Mouse (Mus musculus): ENCODE results near the gene Hdgfl3.
"Not testable (repeated sequence)": the region's sequence is repeated elsewhere in the genome, so short reads cannot be mapped to it uniquely, and the experiment has no call there.

The Hdgfl3 gene

GRCm38 (mm10) chr7:81855694-81856093 is 78.6 kb downstream of the Hdgfl3 start, which contains the start of gene Gm10160:
Gene Gm10160 (minus strand): TSS chr7:81855794.
- no peak for DNase-seq (ENCODE audit: low read depth, low spot score)

DNA sequence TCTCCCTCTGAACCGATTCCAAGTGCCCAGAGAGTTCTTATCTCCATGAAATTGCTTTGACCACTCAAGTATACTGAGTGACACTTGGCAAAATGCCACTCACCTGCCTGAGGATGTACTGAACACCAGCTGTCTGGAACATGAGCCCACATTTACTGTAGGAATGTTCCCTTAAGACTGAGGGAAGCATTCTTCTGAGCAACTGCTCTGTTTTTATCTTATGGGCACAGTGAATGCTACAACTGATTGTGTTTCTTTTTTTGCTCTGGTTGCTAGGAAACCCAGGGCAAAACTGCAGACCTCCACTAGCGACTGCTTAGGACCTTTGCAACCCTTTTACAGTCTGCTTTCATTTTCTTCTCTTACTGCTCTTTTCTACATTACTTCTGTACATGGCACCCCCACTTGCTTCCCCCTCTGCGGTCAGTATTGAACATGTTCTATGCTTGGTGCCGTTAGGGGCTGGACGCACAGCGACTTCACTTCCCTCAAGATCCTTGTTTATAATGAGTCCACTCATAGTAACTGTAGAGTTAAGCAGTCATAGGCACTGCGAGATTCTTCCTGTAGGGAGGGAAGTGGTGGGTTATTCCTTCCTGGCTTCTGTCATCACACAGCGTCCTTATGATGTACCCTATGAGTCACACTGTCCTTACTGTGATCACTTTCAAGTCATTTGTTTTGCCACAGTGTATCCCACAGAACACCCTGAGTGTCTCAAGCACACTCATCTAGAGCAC is 79.5 kb downstream of the Hdgfl3 start:
- no peak for DNase-seq (ENCODE audit: low read depth, low spot score)

- no peak for DNase-seq (ENCODE audit: low read depth, low spot score)
Observed at GRCm38 (mm10) chr7:81851706-81852105, 82.6 kb downstream of the Hdgfl3 start.

DNA sequence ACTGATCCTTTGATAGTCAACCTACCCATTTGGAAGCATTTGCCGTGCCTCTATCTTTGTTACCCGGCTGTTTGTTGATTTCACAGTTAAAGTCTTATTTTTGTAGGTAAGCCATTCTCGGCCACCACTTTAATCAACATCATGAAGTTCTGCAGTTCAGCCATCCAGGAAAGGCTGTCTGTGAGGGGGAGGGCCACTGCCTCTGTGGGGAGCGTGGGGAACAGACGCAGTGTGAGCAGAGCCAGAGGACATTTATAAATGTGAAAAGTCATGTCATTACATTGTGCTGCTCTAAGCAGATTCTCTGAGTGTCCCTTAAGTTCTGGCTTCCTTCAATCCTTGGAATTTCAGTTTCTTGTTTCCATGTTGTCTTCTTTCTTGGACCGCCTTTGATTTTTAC is 84.1 kb downstream of the Hdgfl3 start:
- DNase-seq (ENCODE audit: low read depth, low spot score), result no peak

DNA sequence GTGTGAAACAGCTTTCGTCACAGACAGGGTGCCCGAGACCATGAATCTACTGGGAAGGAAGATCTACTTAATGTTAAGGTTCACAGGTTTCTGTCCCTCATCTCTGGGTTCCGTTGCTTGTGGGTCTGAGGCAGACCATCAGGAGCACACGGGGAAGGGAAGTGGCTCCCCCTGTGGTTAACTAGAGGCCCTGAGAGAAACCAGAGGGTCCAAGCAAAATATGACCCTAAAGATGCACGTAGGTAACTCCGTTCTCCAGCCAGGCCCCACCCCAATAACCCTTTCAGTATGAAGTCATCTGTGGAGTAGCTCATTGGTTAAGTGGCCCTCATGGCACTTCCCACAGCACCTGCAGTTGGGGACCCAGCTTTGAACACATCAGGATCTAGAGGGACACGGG is 84.6 kb downstream of the Hdgfl3 start:
- no peak for DNase-seq (ENCODE audit: low read depth, low spot score)

- no peak for DNase-seq (ENCODE audit: low read depth, low spot score)
Observed at GRCm38 (mm10) chr7:81849214-81849613, 85.1 kb downstream of the Hdgfl3 start.

- no peak for DNase-seq (ENCODE audit: low read depth, low spot score)
Observed at GRCm38 (mm10) chr7:81847777-81848176, 86.5 kb downstream of the Hdgfl3 start.

DNA sequence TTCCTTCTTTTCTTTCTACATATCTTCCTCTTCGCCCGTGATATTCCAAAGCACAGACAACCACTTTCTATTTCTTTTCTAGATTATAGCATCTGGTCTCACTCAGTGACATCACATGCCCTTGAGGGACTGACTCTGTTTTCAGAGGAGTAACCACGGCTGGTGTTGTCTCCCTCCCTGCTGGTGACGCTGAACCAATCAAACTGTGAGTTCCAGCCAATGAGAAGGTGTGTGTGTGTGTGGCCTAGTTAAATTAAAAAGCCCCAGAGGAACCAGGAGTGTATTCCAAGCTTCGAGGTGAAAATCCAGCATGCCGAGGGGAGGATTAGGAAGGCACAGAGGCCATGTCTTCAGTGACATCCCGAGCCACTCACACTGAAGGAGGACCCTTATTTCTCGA is 87.3 kb downstream of the Hdgfl3 start:
- DNase-seq (ENCODE audit: low read depth, low spot score), result no peak

GRCm38 (mm10) chr7:81846008-81846407 is 88.3 kb downstream of the Hdgfl3 start:
- no peak for DNase-seq (ENCODE audit: low read depth, low spot score)

GRCm38 (mm10) chr7:81845313-81845712 is 89.0 kb downstream of the Hdgfl3 start:
- no peak for DNase-seq (ENCODE audit: low read depth, low spot score)

GRCm38 (mm10) chr7:81844801-81845200 is 89.5 kb downstream of the Hdgfl3 start:
- no peak for DNase-seq (ENCODE audit: low read depth, low spot score)

- no peak for DNase-seq (ENCODE audit: low read depth, low spot score)
Observed at GRCm38 (mm10) chr7:81843903-81844302, 90.4 kb downstream of the Hdgfl3 start.

DNA sequence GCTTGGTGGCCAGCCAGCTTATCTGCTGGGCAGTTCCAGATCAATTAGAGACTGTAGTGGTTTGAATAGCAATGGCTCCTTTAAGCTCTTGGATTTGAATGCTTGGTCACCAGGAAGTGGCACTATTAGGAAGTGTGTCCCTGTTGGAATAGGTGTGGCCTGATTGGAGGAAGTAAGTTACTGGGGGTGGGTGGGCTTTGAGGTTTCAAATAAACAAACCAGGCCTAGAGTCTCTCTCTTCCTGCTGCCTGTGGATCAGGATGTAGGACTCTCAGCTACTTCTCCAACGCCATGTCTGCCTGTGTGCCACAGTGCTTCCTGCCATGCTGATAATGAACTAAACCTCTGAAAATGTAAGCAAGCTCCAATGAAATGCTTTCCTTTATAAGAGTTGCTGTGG is 91.3 kb downstream of the Hdgfl3 start:
- DNase-seq (ENCODE audit: low read depth, low spot score), result no peak

DNA sequence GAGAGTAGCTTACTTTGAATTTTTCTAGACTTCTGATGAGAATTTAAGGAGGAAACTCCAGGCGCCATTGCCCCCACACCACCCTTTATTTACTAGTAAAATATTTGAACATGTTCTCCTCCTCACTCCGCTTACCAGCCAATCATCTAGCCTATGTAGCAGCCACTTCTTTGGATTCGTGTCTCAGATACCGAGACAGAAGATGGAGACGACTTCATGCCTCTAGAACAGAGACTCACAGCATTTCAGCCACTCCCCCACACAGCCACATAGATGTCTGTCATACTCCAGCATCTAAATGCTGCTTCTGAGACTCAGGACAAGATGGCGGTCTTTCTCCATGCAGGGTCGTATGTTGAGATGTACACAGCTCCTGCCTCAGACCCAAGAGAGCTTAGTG is 92.1 kb downstream of the Hdgfl3 start:
- no peak for DNase-seq (ENCODE audit: low read depth, low spot score)

GRCm38 (mm10) chr7:81841439-81841838 is 92.8 kb downstream of the Hdgfl3 start:
- DNase-seq (ENCODE audit: low read depth, low spot score), result no peak

- no peak for DNase-seq (ENCODE audit: low read depth, low spot score)
Observed at GRCm38 (mm10) chr7:81840661-81841181, 93.6 kb downstream of the Hdgfl3 start.

GRCm38 (mm10) chr7:81839746-81840145 is 94.5 kb downstream of the Hdgfl3 start:
- DNase-seq (ENCODE audit: low read depth, low spot score), result no peak

GRCm38 (mm10) chr7:81837771-81838170 is 96.5 kb downstream of the Hdgfl3 start:
- DNase-seq (ENCODE audit: low read depth, low spot score), result not testable (repeated sequence)

DNA sequence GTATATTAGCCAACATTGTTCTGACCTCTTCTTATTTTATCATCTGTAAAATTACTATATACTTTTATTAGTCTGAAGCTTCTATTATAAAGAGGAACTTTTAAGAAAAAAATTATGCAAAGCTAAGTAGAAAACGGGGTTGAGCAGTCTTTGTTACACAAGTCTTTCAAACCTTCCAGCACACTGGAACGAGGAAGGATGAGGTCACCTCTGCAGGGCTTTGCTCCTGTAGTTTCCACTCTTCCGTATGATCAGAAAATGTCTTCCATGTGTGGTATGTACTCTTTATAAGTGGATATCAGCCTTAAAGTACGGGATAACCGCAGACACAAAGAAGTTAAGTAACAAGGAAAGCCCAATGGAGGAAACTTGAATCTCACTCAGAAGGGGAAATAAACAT is 98.8 kb downstream of the Hdgfl3 start:
- no peak for DNase-seq (ENCODE audit: low read depth, low spot score)

DNA sequence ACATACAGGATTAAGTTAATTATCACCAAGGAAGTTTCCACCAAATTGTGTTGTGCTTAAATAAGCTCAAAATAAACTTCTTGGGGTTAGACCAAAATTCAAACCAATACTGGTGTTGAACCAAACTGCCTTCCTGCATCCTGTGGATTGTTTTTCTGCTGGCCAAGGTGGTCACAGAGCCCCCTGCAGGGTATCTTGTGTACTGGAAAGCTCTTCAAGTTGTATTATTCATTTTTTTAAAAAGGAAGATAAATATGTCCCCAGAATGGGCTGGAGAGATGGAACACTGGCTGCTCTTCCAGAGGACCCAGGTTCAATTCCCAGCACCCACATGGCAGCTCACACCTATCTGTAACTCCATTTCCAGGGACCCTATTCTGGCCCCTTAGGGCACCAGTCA is 99.4 kb downstream of the Hdgfl3 start:
- DNase-seq (ENCODE audit: low read depth, low spot score), result no peak

All from 3T3-L1 (cell line).